Mouse (Mus musculus): ENCODE data around the gene Ddx41. TPM values are rescaled to one million over a fixed set of nuclear protein-coding genes. Genes with fewer than 3 reads are reported as not detected.
A peak's percentile ranks its signal among the peaks of the same experiment; 100 is the strongest.

The Ddx41 gene
- polyA plus RNA-seq, 1 experiment from 2014 or later, result 73.3 TPM

GRCm38 (mm10) chr13:55498906-55499305 lies 37.6 kb downstream of the Ddx41 start:
- WGBS, result 48% methylated on average over 11 of the region's 11 CpGs
- H3K27ac ChIP-seq, result no peak overlapping the region
- H3K36me3 ChIP-seq (replicated peaks), result peaks cover 44% of the 10 kb centered on the region

GRCm38 (mm10) chr13:55496661-55497060 lies 39.8 kb downstream of the Ddx41 start:
- WGBS, result 92% methylated on average over 6 of the region's 6 CpGs
- H3K4me2 ChIP-seq, result no peak overlapping the region
- H3K9me3 ChIP-seq, result no peaks in the 10 kb centered on the region
- H3K36me3 ChIP-seq (replicated peaks), result peaks cover 23% of the 10 kb centered on the region
- H3K27ac ChIP-seq, result peak overlapping the region; percentile 57; the same call in 1 of the 2 replicates
- H3K9ac ChIP-seq, result no peak overlapping the region
- peaks cover 34% of the 10 kb centered on the region for H3K4me1 ChIP-seq
- no peak overlapping the region for H3K4me3 ChIP-seq (replicated peaks)
- no peak for ATAC-seq (ENCODE audit: low FRiP score)
- H3K27me3 ChIP-seq, result no peaks in the 10 kb centered on the region

More at GRCm38 (mm10) chr13:55498906-55499305, 37.6 kb downstream of the Ddx41 start:
- no peak for ATAC-seq (ENCODE audit: low FRiP score)
- Histone ChIP-seq H3K9me3 (no peaks in the 10 kb centered on the region), H3K27me3 (no peaks in the 10 kb centered on the region), H3K4me2 (no peak overlapping the region), H3K4me3 (replicated peaks) (no peak overlapping the region), H3K9ac (no peak overlapping the region), H3K4me1 (peaks cover 34% of the 10 kb centered on the region)

- Histone ChIP-seq H3K4me2 (peak overlapping the region; percentile 26; the same call in 1 of the 2 replicates), H3K4me1 (peaks cover 34% of the 10 kb centered on the region), H3K9me3 (no peaks in the 10 kb centered on the region), H3K4me3 (replicated peaks) (no peak overlapping the region), H3K27ac (peak overlapping the region; percentile 57), H3K9ac (0 out of 2 replicates have a peak overlapping the region, but pooled peaks have one; percentile 21), H3K27me3 (no peaks in the 10 kb centered on the region), H3K36me3 (replicated peaks) (peaks cover 18% of the 10 kb centered on the region)
- 23% methylated on average over 4 of the region's 4 CpGs for WGBS
- ATAC-seq (ENCODE audit: low FRiP score), result 0 out of 2 replicates have a peak, but pooled peaks have one; percentile 36
These were observed 40.8 kb downstream of the Ddx41 start for GRCm38 (mm10) chr13:55495702-55496101.

GRCm38 (mm10) chr13:55494883-55495621 lies 41.4 kb downstream of the Ddx41 start:
- Histone ChIP-seq H3K9me3 (no peaks in the 10 kb centered on the region), H3K4me1 (peaks cover 34% of the 10 kb centered on the region), H3K27me3 (no peaks in the 10 kb centered on the region), H3K9ac (no peak overlapping the region), H3K36me3 (replicated peaks) (peaks cover 14% of the 10 kb centered on the region), H3K4me3 (replicated peaks) (no peak overlapping the region), H3K27ac (peak overlapping the region; percentile 37; the same call in 1 of the 2 replicates), H3K4me2 (peak overlapping the region; percentile 21; the same call in 1 of the 2 replicates)
- 20% methylated on average over 18 of the region's 18 CpGs for WGBS
- peak; percentile 28; the same call in 1 of the 2 replicates for ATAC-seq (ENCODE audit: low FRiP score)

GRCm38 (mm10) chr13:55494257-55494656 lies 42.2 kb downstream of the Ddx41 start:
- no peak overlapping the region for H3K27ac ChIP-seq
- 0 out of 2 replicates have a peak overlapping the region, but pooled peaks have one; percentile 2 for H3K4me2 ChIP-seq
- H3K36me3 ChIP-seq (replicated peaks), result peaks cover 14% of the 10 kb centered on the region
- peaks cover 34% of the 10 kb centered on the region for H3K4me1 ChIP-seq
- WGBS, result 22% methylated on average over 2 of the region's 2 CpGs
- ATAC-seq (ENCODE audit: low FRiP score), result no peak
- no peaks in the 10 kb centered on the region for H3K9me3 ChIP-seq
- H3K4me3 ChIP-seq (replicated peaks), result no peak overlapping the region
- H3K27me3 ChIP-seq, result no peaks in the 10 kb centered on the region
- peak overlapping the region; percentile 17; the same call in 1 of the 2 replicates for H3K9ac ChIP-seq

- Histone ChIP-seq H3K9me3 (no peaks in the 10 kb centered on the region), H3K9ac (peak within 1 kb of the TSS; percentile 100), H3K27me3 (no peaks in the 10 kb centered on the region), H3K4me2 (peak within 1 kb of the TSS; percentile 75), H3K4me3 (replicated peaks) (peak within 1 kb of the TSS; percentile 98), H3K27ac (peak within 1 kb of the TSS; percentile 99), H3K4me1 (peaks cover 48% of the 10 kb centered on the region), H3K36me3 (replicated peaks) (peaks cover 8% of the 10 kb centered on the region)
- WGBS, result 1% methylated on average over 50 of the region's 83 CpGs
- peak; percentile 78 for ATAC-seq (ENCODE audit: low FRiP score)
These were observed 48.6 kb downstream of the Ddx41 start, which contains the start of gene Dbn1 for GRCm38 (mm10) chr13:55487578-55488498. TSS of gene Dbn1 (minus strand) at chr13:55488111.

GRCm38 (mm10) chr13:55486916-55487577 lies 49.4 kb downstream of the Ddx41 start:
- H3K27ac ChIP-seq, result peak overlapping the region; percentile 99
- H3K9me3 ChIP-seq, result no peaks in the 10 kb centered on the region
- H3K36me3 ChIP-seq (replicated peaks), result peaks cover 16% of the 10 kb centered on the region
- peak overlapping the region; percentile 100 for H3K9ac ChIP-seq
- peak overlapping the region; percentile 75 for H3K4me2 ChIP-seq
- ATAC-seq (ENCODE audit: low FRiP score), result peak; percentile 44
- H3K4me3 ChIP-seq (replicated peaks), result peak overlapping the region; percentile 98
- under 1% methylated on average over 29 of the region's 29 CpGs for WGBS
- H3K4me1 ChIP-seq, result peaks cover 54% of the 10 kb centered on the region
- H3K27me3 ChIP-seq, result no peaks in the 10 kb centered on the region

- Histone ChIP-seq H3K27ac (peak overlapping the region; percentile 99), H3K9ac (peak overlapping the region; percentile 100), H3K9me3 (no peaks in the 10 kb centered on the region), H3K4me3 (replicated peaks) (peak overlapping the region; percentile 98), H3K4me2 (peak overlapping the region; percentile 75), H3K27me3 (no peaks in the 10 kb centered on the region), H3K4me1 (peaks cover 54% of the 10 kb centered on the region), H3K36me3 (replicated peaks) (peaks cover 25% of the 10 kb centered on the region)
- ATAC-seq (ENCODE audit: low FRiP score), result no peak
- WGBS, result 34% methylated on average over 14 of the region's 14 CpGs
These were observed 50.2 kb downstream of the Ddx41 start for GRCm38 (mm10) chr13:55486029-55486794.

- H3K9me3 ChIP-seq, result no peaks in the 10 kb centered on the region
- peak overlapping the region; percentile 99 for H3K27ac ChIP-seq
- WGBS, result 12% methylated on average over 7 of the region's 7 CpGs
- no peak for ATAC-seq (ENCODE audit: low FRiP score)
- peaks cover 41% of the 10 kb centered on the region for H3K36me3 ChIP-seq (replicated peaks)
- H3K4me1 ChIP-seq, result peaks cover 54% of the 10 kb centered on the region
- H3K27me3 ChIP-seq, result no peaks in the 10 kb centered on the region
- peak overlapping the region; percentile 98 for H3K4me3 ChIP-seq (replicated peaks)
- H3K4me2 ChIP-seq, result peak overlapping the region; percentile 75
- peak overlapping the region; percentile 100 for H3K9ac ChIP-seq
These were observed 51.9 kb downstream of the Ddx41 start for GRCm38 (mm10) chr13:55484520-55485088.

GRCm38 (mm10) chr13:55483593-55483992 lies 52.9 kb downstream of the Ddx41 start:
- Histone ChIP-seq H3K27ac (peak overlapping the region; percentile 99), H3K4me2 (peak overlapping the region; percentile 75), H3K36me3 (replicated peaks) (peaks cover 51% of the 10 kb centered on the region), H3K9ac (peak overlapping the region; percentile 100), H3K4me1 (peaks cover 49% of the 10 kb centered on the region), H3K27me3 (no peaks in the 10 kb centered on the region), H3K4me3 (replicated peaks) (peak overlapping the region; percentile 98), H3K9me3 (no peaks in the 10 kb centered on the region)
- ATAC-seq (ENCODE audit: low FRiP score), result peak; percentile 79
- WGBS, result 10% methylated on average over 15 of the region's 15 CpGs

- ATAC-seq (ENCODE audit: low FRiP score), result no peak
- H3K9me3 ChIP-seq, result no peaks in the 10 kb centered on the region
- peak overlapping the region; percentile 100 for H3K9ac ChIP-seq
- peaks cover 44% of the 10 kb centered on the region for H3K4me1 ChIP-seq
- H3K27me3 ChIP-seq, result no peaks in the 10 kb centered on the region
- H3K27ac ChIP-seq, result peak overlapping the region; percentile 99
- H3K36me3 ChIP-seq (replicated peaks), result peaks cover 54% of the 10 kb centered on the region
- peak overlapping the region; percentile 98 for H3K4me3 ChIP-seq (replicated peaks)
- H3K4me2 ChIP-seq, result peak overlapping the region; percentile 75
- WGBS, result 59% methylated on average over 9 of the region's 9 CpGs
These were observed 53.4 kb downstream of the Ddx41 start for GRCm38 (mm10) chr13:55483071-55483470.

Data from forebrain, embryonic 12.5 days (tissue).